ENCODE assay signal across 8 mouse cellular contexts in the genomic region with DNA sequence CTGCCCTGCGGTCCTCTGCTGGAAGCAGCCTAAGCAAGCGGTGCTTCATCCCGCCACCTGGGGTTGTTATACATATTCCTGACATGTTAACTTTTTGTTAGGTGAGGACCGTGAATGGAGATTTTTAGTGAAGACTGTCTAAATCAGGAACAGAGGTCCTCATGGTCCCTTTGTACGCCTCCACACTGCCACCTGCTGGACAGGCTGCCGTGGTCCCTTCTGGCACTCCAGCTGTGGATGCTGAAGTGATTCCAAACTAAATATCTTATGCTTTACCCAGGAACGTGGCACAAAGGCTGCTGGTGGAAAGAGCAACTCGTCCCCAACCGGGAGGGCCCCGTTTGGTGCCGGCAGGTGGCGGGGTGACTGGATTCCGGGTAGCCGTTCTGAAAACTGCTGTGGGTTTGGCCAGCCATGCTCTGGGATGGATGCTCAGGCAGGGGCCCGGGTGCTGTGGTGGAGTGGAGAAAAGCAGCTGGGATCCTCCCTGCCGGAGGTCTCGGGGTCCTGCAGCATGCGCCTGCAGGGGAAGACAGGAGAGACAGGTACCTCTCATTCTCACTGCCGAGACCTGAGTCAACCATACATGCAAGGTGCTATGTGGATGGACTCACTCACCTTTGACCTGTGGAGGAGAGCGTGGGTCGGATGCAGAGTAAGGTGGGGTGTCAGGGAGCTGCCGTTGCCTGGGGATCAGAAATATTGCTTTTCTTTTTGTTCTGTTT. TPM values are rescaled to one million over a fixed set of nuclear protein-coding genes. Genes with fewer than 3 reads are reported as not detected.
A peak's percentile ranks its signal among the peaks of the same experiment; 100 is the strongest.
DNase-seq lines count a peak whose midpoint lies in the region; ATAC-seq and TF ChIP-seq lines count a peak whose summit lies in the region.

No protein-coding gene starts in this region.

- 0 out of 2 replicates have a peak, but pooled peaks cover 8% of the 10 kb centered on the region for H3K4me1 ChIP-seq in embryonic facial prominence, embryonic 13.5 days
- peaks cover 9% of the 10 kb centered on the region for H3K4me1 ChIP-seq in heart, embryonic 10.5 days
- no peaks in the 10 kb centered on the region for H3K4me1 ChIP-seq in kidney, embryonic 14.5 days (ENCODE audit: control insufficient read depth, insufficient read depth, low read length)
- H3K4me1 ChIP-seq in limb, embryonic 14.5 days (ENCODE audit: control insufficient read depth, insufficient read depth, low read length) = 0 out of 2 replicates have a peak, but pooled peaks cover 2% of the 10 kb centered on the region
- no peaks in the 10 kb centered on the region for H3K4me1 ChIP-seq in stomach, embryonic 14.5 days (ENCODE audit: control insufficient read depth, insufficient read depth, low read length)

- TF ChIP-seq POLR2A in limb, embryonic 14.5 days (IDR thresholded peaks at IDR 0.05; ENCODE audit: borderline replicate concordance, extremely low read depth, insufficient read depth, insufficient read length) = no peak

- peak overlapping the region; percentile 53 for H3K4me2 ChIP-seq in embryonic facial prominence, embryonic 13.5 days
- no peak overlapping the region for H3K4me2 ChIP-seq in kidney, embryonic 14.5 days (replicated peaks; ENCODE audit: low read depth, low read length)
- peak overlapping the region; percentile 48 for H3K4me2 ChIP-seq in limb, embryonic 14.5 days (replicated peaks; ENCODE audit: low read depth, low read length, severe bottlenecking)
- H3K4me2 ChIP-seq in stomach, embryonic 14.5 days (replicated peaks; ENCODE audit: low read depth, low read length) = 0 out of 2 replicates have a peak overlapping the region, but pooled peaks have one; percentile 10

- 19% methylated on average over 22 of the region's 22 CpGs for WGBS in embryonic facial prominence, embryonic 13.5 days
- WGBS in heart, embryonic 10.5 days = 21% methylated on average over 22 of the region's 22 CpGs
- 16% methylated on average over 22 of the region's 22 CpGs for WGBS in kidney, embryonic 14.5 days
- 20% methylated on average over 22 of the region's 22 CpGs for WGBS in limb, embryonic 14.5 days
- WGBS in stomach, embryonic 14.5 days = 18% methylated on average over 22 of the region's 22 CpGs

- H3K9me3 ChIP-seq in embryonic facial prominence, embryonic 13.5 days = no peaks in the 10 kb centered on the region
- no peaks in the 10 kb centered on the region for H3K9me3 ChIP-seq in heart, embryonic 10.5 days
- H3K9me3 ChIP-seq in kidney, embryonic 14.5 days (ENCODE audit: control insufficient read depth, low read length) = no peaks in the 10 kb centered on the region
- H3K9me3 ChIP-seq in limb, embryonic 14.5 days (ENCODE audit: control insufficient read depth, low read length) = no peaks in the 10 kb centered on the region
- H3K9me3 ChIP-seq in stomach, embryonic 14.5 days (ENCODE audit: control insufficient read depth, low read depth, low read length) = no peaks in the 10 kb centered on the region

- peak; percentile 56 for ATAC-seq in embryonic facial prominence, embryonic 13.5 days (ENCODE audit: insufficient number of reproducible peaks, insufficient read depth, low FRiP score, low TSS enrichment, low read depth)
- ATAC-seq in kidney, embryonic 14.5 days (ENCODE audit: low FRiP score, low TSS enrichment) = peak; percentile 71
- ATAC-seq in limb, embryonic 14.5 days (ENCODE audit: low FRiP score, low read depth) = peak; percentile 86
- peak; percentile 14; the same call in 1 of the 2 replicates for ATAC-seq in stomach, embryonic 14.5 days (ENCODE audit: insufficient number of reproducible peaks, insufficient read depth, low FRiP score, low read depth)

- no peaks in the 10 kb centered on the region for H3K36me3 ChIP-seq in embryonic facial prominence, embryonic 13.5 days
- no peaks in the 10 kb centered on the region for H3K36me3 ChIP-seq in heart, embryonic 10.5 days
- H3K36me3 ChIP-seq in kidney, embryonic 14.5 days (ENCODE audit: control insufficient read depth, insufficient read depth, low read length) = no peaks in the 10 kb centered on the region
- no peaks in the 10 kb centered on the region for H3K36me3 ChIP-seq in limb, embryonic 14.5 days (ENCODE audit: control insufficient read depth, insufficient read depth, low read length)
- H3K36me3 ChIP-seq in stomach, embryonic 14.5 days (ENCODE audit: control insufficient read depth, insufficient read depth, low read length) = no peaks in the 10 kb centered on the region

- peak; percentile 57 for DNase-seq in 416B (ENCODE audit: low read depth)
- DNase-seq in adrenal gland, postnatal 36 days = peak; percentile 88 to 92
- DNase-seq in heart, embryonic 10.5 days (ENCODE audit: low spot score) = peak; percentile 84
- DNase-seq in limb, embryonic 14.5 days (ENCODE audit: low spot score) = peak; percentile 90
- peak; percentile 30 to 68 for DNase-seq in natural killer cell, adult 2 months (ENCODE audit: low spot score in 2 of 2)

- H3K4me3 ChIP-seq in embryonic facial prominence, embryonic 13.5 days = no peak overlapping the region
- H3K4me3 ChIP-seq in heart, embryonic 10.5 days = 0 out of 2 replicates have a peak overlapping the region, but pooled peaks have one; percentile 10
- H3K4me3 ChIP-seq in kidney, embryonic 14.5 days (ENCODE audit: low read length) = no peak overlapping the region
- no peak overlapping the region for H3K4me3 ChIP-seq in limb, embryonic 14.5 days (replicated peaks; ENCODE audit: low read length)
- no peak overlapping the region for H3K4me3 ChIP-seq in stomach, embryonic 14.5 days (ENCODE audit: low read depth, low read length)

- H3K27me3 ChIP-seq in embryonic facial prominence, embryonic 13.5 days = no peaks in the 10 kb centered on the region
- peaks cover 9% of the 10 kb centered on the region; the same call in 1 of the 2 replicates for H3K27me3 ChIP-seq in heart, embryonic 10.5 days (ENCODE audit: insufficient read depth, poor library complexity, severe bottlenecking)
- no peaks in the 10 kb centered on the region for H3K27me3 ChIP-seq in kidney, embryonic 14.5 days (ENCODE audit: control insufficient read depth, insufficient read depth, low read length)
- H3K27me3 ChIP-seq in limb, embryonic 14.5 days (ENCODE audit: control insufficient read depth, insufficient read depth, low read length) = no peaks in the 10 kb centered on the region; the same call in 1 of the 2 replicates
- H3K27me3 ChIP-seq in stomach, embryonic 14.5 days (ENCODE audit: control insufficient read depth, insufficient read depth, low read length) = no peaks in the 10 kb centered on the region

- H3K27ac ChIP-seq in embryonic facial prominence, embryonic 13.5 days = no peak overlapping the region
- no peak overlapping the region for H3K27ac ChIP-seq in heart, embryonic 10.5 days
- no peak overlapping the region for H3K27ac ChIP-seq in kidney, embryonic 14.5 days (ENCODE audit: low read depth, low read length)
- H3K27ac ChIP-seq in limb, embryonic 14.5 days (replicated peaks; ENCODE audit: low read depth, low read length) = no peak overlapping the region
- H3K27ac ChIP-seq in stomach, embryonic 14.5 days (ENCODE audit: low read length) = no peak overlapping the region

- no peak overlapping the region for H3K9ac ChIP-seq in embryonic facial prominence, embryonic 13.5 days
- no peak overlapping the region for H3K9ac ChIP-seq in kidney, embryonic 14.5 days (ENCODE audit: low read depth, low read length)
- no peak overlapping the region for H3K9ac ChIP-seq in limb, embryonic 14.5 days (ENCODE audit: low read depth, low read length, severe bottlenecking)
- H3K9ac ChIP-seq in stomach, embryonic 14.5 days (replicated peaks; ENCODE audit: low read depth, low read length) = no peak overlapping the region

RNA-seq across cellular contexts. Expression of a gene that starts 47.8 kb away (rescaled TPM):
- total RNA-seq in adrenal gland, postnatal 36 days (2021) = under 1 TPM in 1 of 2 experiments, not detected in 1; 0.10 TPM
- polyA plus RNA-seq in embryonic facial prominence, embryonic 13.5 days (2015; fragmentation: Nextera tagmentation; extraction: Ambion mirVana) = 0.22 and 0.47 TPM in 2 replicates
- polyA plus RNA-seq in heart, embryonic 10.5 days (2016; fragmentation: Nextera tagmentation; extraction: Ambion mirVana) = 0.33 and 0.49 TPM in 2 replicates
- polyA plus RNA-seq in kidney, embryonic 14.5 days (2014; fragmentation: Nextera tagmentation; extraction: Ambion mirVana) = 0.10 TPM in 1 of 2 replicates, not detected in the other
- polyA plus RNA-seq in limb, embryonic 14.5 days (2012; rRNA removed) = 0.13 and 0.18 TPM in 2 replicates
- polyA plus RNA-seq in limb, embryonic 14.5 days (2014; fragmentation: Nextera tagmentation; extraction: Ambion mirVana) = 0.07 and 0.19 TPM in 2 replicates
- polyA plus RNA-seq in stomach, embryonic 14.5 days (2014; fragmentation: Nextera tagmentation; extraction: Ambion mirVana) = 0.20 and 0.34 TPM in 2 replicates

Comparison
In these comparisons a context has a peak if more than half of its experiments do, and no peak if none do; other contexts are left out.
1. ATAC-seq: peak in every context shown above with its lines; median percentile 86 in limb, embryonic 14.5 days; 71 in kidney, embryonic 14.5 days; 56 in embryonic facial prominence, embryonic 13.5 days; 14 in stomach, embryonic 14.5 days.